Mouse (Mus musculus) intestine, embryonic 15.5 days (tissue): ENCODE measurements around the gene Napsa. TPM values are rescaled to one million over a fixed set of nuclear protein-coding genes. Genes with fewer than 3 reads are reported as not detected.

Source experiments
- ATAC-seq: fragments of 200-750 bp; cut with Nextera tagmentation; 2 replicates; pipeline ENCODE4 v1.8.0; 2017; ENCODE audit warnings: moderate TSS enrichment, moderate library complexity
- H3K27ac ChIP-seq: fragments of 300-500 bp; sonication (generic); 2 replicates; pipeline ENCODE4 v1.5.1; 2015; ENCODE audit warnings: mild to moderate bottlenecking, inconsistent platforms
- H3K27me3 ChIP-seq: fragments of 300-500 bp; sonication (generic); replicated peaks from 2 replicates; pipeline ENCODE4 v1.6.1; 2015; ENCODE audit warnings: inconsistent platforms
- H3K36me3 ChIP-seq: fragments of 300-500 bp; sonication (generic); 2 replicates; pipeline ENCODE4 v1.6.1; 2015; ENCODE audit warnings: inconsistent platforms
- H3K4me1 ChIP-seq: fragments of 300-500 bp; sonication (generic); replicated peaks from 2 replicates; pipeline ENCODE4 v1.6.1; 2015; ENCODE audit warnings: inconsistent platforms
- H3K4me2 ChIP-seq: fragments of 300-500 bp; sonication (generic); replicated peaks from 2 replicates; pipeline ENCODE4 v1.6.1; 2015; ENCODE audit warnings: mild to moderate bottlenecking, inconsistent platforms
- H3K4me3 ChIP-seq: fragments of 300-500 bp; sonication (generic); replicated peaks from 2 replicates; pipeline ENCODE4 v1.5.1; 2015; ENCODE audit warnings: inconsistent platforms
- H3K9ac ChIP-seq: fragments of 300-500 bp; sonication (generic); 2 replicates; pipeline ENCODE4 v1.6.1; 2015; ENCODE audit warnings: inconsistent platforms
- H3K9me3 ChIP-seq: fragments of 300-500 bp; sonication (generic); 2 replicates; pipeline ENCODE4 v1.6.1; 2016; ENCODE audit warnings: inconsistent platforms
- WGBS: fragments of 180-500 bp; shearing (Covaris S2); methylation state at CpG from one replicate; pipeline ENCODE4 v1.1.7; 2015; 5-methylcytosine and 5-hydroxymethylcytosine counted together
- polyA plus RNA-seq: library from polyadenylated mRNA; unstranded; fragments of >200 nt; fragmentation: Nextera tagmentation; extraction: Ambion mirVana; gene quantifications from 2 replicates; pipeline ENCODE4 v1.2.1, GENCODE M21; 2015

The Napsa gene
- polyA plus RNA-seq, 1 experiment from 2014 or later = 3.6 TPM

DNA sequence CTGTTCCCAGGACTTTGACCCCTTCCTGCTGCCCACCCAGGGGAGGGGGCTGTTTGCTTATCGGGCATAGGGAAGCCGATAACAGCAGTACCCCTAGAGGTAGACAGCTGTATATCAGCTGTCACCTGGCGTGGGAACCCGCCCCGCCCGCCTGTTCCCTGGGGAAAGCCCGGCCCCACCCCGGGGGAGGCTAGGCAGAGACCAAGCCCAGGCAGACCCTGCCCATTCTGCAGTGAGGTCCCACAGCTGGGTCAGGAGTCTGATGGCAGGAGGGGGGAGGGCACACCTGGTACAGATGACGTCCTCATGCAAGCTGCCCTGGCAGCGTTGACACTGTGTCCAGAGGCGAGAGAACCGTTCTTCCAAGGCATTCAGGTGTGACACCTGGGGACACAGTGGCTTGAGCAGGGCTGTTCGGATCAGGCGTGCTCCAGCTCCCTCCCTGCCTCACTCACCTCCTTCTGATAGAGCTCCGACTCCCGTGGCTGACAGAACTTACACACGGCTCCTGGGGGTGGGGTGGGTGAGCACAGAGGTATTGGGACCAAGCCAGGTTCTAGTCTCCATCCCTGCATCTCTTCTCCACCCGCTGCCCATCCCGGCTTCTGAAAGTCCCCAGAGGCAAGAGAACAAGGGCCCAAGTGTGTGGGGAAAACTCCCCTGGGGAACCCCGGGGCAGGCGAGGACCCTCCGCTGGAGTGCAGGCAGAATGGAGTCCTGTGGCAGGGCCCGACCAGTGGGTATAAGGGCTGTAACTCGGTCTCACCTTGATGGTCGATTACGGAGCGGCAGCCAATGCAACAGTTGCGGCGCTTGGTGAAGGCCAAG, 39.0 kb upstream of the Napsa start:
- ATAC-seq = peak; percentile 44

DNA sequence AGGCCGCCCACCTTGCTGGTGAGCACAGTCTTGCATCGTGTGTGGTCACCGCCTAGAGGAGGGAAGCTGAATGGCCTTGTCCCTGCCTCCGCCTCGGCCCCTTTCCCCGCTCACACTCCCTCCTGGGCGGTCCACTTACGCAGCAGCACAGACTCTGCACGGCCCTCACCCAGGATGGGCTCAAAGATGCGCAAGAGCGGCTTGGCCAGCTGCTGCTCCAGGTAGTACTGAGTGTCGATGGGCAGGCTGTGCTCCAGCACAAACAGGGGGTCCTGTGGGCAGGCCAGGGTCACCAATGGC, 38.5 kb upstream of the Napsa start:
- 76% methylated on average over 12 of the region's 12 CpGs for WGBS
- H3K9me3 ChIP-seq = no peaks in the 10 kb centered on the region
- H3K4me1 ChIP-seq = no peaks in the 10 kb centered on the region
- no peak overlapping the region for H3K4me2 ChIP-seq
- H3K4me3 ChIP-seq = no peak overlapping the region
- H3K27ac ChIP-seq = no peak overlapping the region
- no peak for ATAC-seq
- H3K9ac ChIP-seq = no peak overlapping the region
- peaks cover 40% of the 10 kb centered on the region for H3K36me3 ChIP-seq
- no peaks in the 10 kb centered on the region; the same call in 1 of the 2 replicates for H3K27me3 ChIP-seq

More for the DNA sequence above, 39.0 kb upstream of the Napsa start:
- H3K27me3 ChIP-seq = no peaks in the 10 kb centered on the region; the same call in 1 of the 2 replicates
- H3K4me1 ChIP-seq = no peaks in the 10 kb centered on the region; the same call in 1 of the 2 replicates
- H3K9ac ChIP-seq = no peak overlapping the region
- H3K4me2 ChIP-seq = no peak overlapping the region
- 72% methylated on average over 29 of the region's 29 CpGs for WGBS
- no peak overlapping the region for H3K4me3 ChIP-seq
- H3K27ac ChIP-seq = no peak overlapping the region
- peaks cover 36% of the 10 kb centered on the region for H3K36me3 ChIP-seq
- no peaks in the 10 kb centered on the region for H3K9me3 ChIP-seq

DNA sequence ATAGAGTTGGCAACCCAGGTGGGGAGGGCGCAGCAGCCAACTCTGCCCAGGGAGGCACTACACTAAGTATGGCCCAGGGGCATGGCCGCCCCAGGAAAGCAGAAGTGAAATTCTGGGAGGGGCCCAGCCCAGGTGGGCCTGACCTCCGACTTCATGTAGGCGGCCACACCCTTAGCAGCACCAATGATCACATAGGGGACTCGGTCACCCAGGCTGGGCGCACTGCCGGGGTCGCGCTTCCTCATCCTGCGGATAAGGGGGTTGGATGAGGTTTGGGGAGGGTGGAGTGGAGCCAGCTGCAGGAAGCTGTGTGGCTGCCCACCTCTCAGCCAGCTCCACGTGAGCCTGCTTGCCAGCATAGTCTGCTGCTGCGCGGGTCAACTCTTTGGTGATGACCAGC, 37.9 kb upstream of the Napsa start:
- WGBS = 88% methylated on average over 13 of the region's 13 CpGs
- Histone ChIP-seq H3K9ac (no peak overlapping the region), H3K27me3 (no peaks in the 10 kb centered on the region; the same call in 1 of the 2 replicates), H3K9me3 (no peaks in the 10 kb centered on the region), H3K36me3 (peaks cover 42% of the 10 kb centered on the region), H3K4me3 (no peak overlapping the region), H3K4me1 (no peaks in the 10 kb centered on the region), H3K4me2 (no peak overlapping the region), H3K27ac (no peak overlapping the region)
- no peak for ATAC-seq

DNA sequence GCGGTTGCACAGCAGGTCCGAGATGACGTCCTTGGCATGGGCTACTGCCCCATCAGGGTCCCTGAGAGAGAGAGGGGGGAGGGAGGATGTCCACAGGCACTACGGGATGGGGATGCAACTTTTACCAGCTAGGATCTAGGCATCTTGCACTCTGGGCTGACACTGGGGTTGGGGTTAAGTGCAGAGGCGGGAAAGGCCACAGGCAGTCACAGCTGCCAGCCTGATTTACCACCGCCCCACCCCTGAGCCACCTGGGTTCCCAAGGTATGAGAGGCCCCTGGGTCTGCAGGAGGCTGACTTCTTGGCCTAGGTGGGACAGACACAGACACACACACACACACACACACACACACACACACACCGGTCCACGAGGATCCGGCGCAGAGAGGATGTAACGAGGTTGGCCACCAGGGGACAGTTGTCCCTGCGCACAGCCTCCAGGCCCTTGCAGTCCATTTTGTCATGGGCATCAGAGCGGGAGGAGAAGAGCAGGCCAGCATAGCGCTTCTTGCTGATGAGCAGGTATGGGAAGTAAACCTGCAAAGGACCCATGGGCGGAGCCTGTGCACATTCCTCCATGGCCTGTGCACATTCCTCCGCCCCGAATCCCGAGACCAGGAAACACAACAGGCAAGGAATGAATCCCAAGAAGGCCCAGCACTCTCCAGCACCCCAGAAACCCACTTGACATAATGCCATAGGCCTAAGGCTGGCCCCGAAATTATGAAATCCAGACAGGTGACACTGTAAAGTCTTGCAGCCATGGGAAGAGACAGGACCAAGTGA, 37.3 kb upstream of the Napsa start:
- Histone ChIP-seq H3K4me2 (no peak overlapping the region), H3K4me3 (no peak overlapping the region), H3K9ac (no peak overlapping the region), H3K36me3 (peaks cover 44% of the 10 kb centered on the region), H3K4me1 (no peaks in the 10 kb centered on the region), H3K9me3 (no peaks in the 10 kb centered on the region), H3K27me3 (no peaks in the 10 kb centered on the region), H3K27ac (no peak overlapping the region)
- WGBS = 86% methylated on average over 19 of the region's 19 CpGs
- ATAC-seq = no peak

DNA sequence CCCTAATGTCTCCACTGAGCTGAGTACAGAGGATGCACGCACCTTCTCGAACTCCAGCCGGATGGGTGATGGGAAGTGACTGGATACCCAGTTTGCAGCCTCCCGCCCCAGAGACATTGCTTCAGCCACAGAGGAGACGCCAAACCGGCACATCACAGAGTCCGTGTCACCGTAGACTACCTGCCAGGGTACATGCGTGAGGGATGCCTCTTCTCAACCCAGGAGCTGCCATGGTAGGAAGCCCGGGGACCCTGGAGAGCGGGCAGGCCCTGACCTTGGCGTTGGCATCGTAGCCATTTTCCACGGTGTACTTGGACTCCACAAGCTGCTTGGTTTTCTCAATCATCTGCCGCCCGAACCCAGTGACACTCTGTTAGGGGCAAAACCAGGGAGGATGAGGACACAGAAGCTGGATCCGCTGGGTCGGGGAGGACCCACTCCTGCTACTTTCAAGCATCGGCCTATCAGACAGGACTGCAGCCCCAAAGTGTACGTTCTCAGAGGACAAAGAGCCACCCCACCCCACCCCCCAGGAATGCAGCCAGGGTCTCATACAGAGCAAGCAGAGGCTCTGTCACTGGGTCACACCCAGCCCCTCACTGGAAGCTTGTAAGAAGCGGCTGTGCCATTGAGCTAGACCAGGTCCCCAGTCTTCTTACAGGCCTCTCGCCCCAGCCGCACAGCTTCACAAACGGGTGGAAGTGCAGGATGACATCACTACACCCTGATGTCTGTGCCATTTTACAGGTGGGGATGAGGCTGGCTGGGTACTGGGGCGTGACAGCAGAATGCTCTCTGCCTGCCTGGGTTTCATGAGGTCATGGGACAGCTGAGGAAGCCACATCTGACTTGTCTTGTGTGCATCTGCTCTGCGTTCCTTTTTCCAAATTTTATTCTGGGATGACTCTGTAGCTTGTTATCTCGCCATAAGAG, 36.3 kb upstream of the Napsa start:
- no peak for ATAC-seq
- Histone ChIP-seq H3K9ac (no peak overlapping the region), H3K4me1 (no peaks in the 10 kb centered on the region), H3K4me3 (no peak overlapping the region), H3K27me3 (no peaks in the 10 kb centered on the region), H3K36me3 (peaks cover 54% of the 10 kb centered on the region), H3K9me3 (no peaks in the 10 kb centered on the region), H3K4me2 (no peak overlapping the region), H3K27ac (no peak overlapping the region)
- 92% methylated on average over 27 of the region's 27 CpGs for WGBS

DNA sequence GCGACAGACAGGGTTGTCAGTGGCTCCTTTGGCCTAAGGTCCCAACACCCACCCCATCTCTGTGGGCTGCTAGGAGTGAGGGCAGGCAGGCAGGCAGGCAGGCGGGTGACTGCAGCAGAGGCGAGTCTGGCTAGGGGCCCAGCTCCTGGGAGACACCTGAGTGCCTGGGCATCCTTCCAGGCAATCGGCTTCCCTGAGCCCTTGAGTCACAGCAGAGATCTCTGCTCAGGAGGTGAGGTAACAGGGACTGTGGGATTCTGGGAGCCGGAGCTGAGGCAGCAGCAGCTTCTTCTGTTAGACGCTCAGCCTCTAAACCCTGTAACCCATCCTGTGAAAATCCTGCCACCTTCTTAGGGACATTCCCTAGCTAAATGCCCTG, 35.6 kb upstream of the Napsa start:
- no peaks in the 10 kb centered on the region for H3K4me1 ChIP-seq
- no peaks in the 10 kb centered on the region for H3K27me3 ChIP-seq
- H3K9ac ChIP-seq = no peak overlapping the region
- 85% methylated on average over 6 of the region's 6 CpGs for WGBS
- H3K36me3 ChIP-seq = peaks cover 57% of the 10 kb centered on the region
- H3K4me3 ChIP-seq = no peak overlapping the region
- no peak for ATAC-seq
- no peak overlapping the region for H3K4me2 ChIP-seq
- no peaks in the 10 kb centered on the region for H3K9me3 ChIP-seq
- no peak overlapping the region for H3K27ac ChIP-seq

DNA sequence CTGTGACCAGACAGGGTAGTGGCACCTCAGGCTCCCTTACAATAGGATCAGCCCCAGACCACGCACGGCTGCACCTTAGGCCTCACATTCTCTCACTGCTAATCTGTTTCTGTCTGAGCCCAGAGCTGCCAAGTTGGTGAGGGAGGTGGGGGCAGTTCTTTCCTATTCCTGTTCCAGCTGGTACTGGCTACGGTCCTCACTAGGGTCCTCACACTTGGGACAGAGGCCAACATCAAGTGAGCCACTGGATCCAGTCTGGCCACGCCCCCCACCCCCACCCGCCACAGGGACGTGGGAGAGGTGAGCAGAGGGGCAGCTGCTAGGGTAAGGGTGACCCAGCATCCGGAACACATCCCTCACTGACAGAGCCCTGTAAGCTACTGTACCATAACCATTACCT, 35.2 kb upstream of the Napsa start:
- Histone ChIP-seq H3K27me3 (no peaks in the 10 kb centered on the region), H3K36me3 (peaks cover 60% of the 10 kb centered on the region), H3K9ac (no peak overlapping the region), H3K4me3 (no peak overlapping the region), H3K4me2 (no peak overlapping the region), H3K27ac (no peak overlapping the region), H3K9me3 (no peaks in the 10 kb centered on the region), H3K4me1 (no peaks in the 10 kb centered on the region)
- WGBS = 75% methylated on average over 7 of the region's 7 CpGs
- no peak for ATAC-seq

DNA sequence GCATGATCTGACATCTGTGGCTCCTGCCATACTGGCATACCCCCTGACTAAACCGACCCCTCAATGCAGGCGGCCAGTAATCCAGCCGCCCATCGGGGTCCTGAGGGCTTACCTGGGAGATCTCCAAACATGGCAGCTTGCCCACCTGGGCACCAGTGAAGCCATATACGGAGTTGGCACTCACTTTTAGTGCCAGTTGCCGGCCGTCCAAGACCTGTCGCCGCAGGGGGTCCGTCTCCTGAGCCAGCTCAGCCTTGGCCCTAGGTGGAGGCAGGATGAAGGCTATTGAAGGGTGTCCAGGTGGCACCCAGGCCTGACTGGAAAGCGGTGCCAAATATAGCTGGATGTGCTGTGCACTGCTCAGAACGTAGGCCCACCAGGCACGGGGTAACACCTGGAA, 34.7 kb upstream of the Napsa start:
- H3K4me2 ChIP-seq = no peak overlapping the region
- H3K9ac ChIP-seq = no peak overlapping the region
- WGBS = 95% methylated on average over 13 of the region's 13 CpGs
- H3K9me3 ChIP-seq = no peaks in the 10 kb centered on the region
- no peak for ATAC-seq
- H3K27ac ChIP-seq = no peak overlapping the region
- no peaks in the 10 kb centered on the region for H3K4me1 ChIP-seq
- H3K27me3 ChIP-seq = no peaks in the 10 kb centered on the region
- H3K36me3 ChIP-seq = peaks cover 63% of the 10 kb centered on the region
- H3K4me3 ChIP-seq = no peak overlapping the region

DNA sequence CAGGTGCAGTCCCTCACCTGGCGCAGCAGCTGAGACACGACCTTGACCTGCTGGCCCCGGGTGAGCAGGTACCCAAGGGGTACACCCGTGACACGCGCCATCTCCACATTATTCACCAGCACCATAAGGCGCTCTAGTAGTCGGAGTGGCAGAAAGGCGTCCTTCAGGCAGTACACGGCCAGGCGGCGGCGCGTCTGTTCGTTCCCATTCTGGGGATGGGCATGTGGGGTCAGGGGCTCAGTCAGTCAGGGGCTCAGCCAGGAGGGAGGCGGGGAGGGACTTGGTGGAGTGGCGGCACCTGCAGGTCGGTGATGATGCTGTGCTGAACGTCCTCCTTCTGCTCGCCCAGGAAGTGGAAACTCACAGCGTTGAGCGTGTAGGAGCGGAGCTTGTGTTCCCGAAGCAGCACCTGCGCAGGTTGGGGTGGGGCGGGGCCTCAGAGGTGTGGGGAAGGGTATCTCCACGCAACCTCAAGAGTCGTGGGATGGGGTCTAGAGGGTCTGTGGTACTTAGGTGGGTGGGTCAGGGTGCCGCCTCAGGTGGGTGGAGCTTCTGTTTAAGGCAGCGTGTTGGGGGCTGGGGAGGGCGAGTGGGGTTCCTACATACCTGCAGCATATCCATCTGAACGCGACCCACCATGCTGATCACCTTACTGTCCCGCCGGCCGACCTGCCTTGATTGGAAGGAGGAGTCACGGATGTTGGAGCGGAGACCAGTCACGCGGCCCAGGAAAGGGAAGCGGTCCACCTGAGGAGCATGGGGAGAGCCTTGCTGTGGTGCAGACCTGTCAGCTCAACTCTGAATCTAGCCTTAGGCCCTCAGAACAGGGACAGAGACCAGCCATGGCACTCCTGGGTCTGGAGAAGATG, 33.2 kb upstream of the Napsa start:
- H3K36me3 ChIP-seq = peaks cover 58% of the 10 kb centered on the region

DNA sequence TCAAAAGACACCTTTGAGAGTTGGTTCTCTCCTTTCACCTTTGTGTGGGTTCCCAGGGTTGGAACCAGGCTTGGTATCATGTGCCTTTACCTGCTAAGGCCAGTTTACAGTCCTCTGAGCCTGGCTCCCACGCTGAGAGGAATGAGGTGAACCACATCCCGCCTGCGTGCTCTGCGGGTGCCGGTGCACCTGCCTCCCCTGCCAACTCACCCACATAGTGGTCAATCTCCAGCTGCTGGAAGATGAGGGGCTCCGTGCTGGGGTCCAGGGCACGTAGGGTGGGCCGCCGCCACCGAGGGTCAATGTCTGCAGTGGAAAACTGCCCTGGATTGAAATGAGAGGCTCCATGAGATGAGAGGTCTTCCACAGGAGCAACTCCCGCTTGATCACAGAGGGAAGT, 29.6 kb upstream of the Napsa start:
- Histone ChIP-seq H3K9ac (no peak overlapping the region), H3K27ac (no peak overlapping the region), H3K4me1 (peaks cover 5% of the 10 kb centered on the region), H3K27me3 (no peaks in the 10 kb centered on the region), H3K9me3 (no peaks in the 10 kb centered on the region), H3K36me3 (peaks cover 37% of the 10 kb centered on the region), H3K4me3 (no peak overlapping the region), H3K4me2 (no peak overlapping the region)
- ATAC-seq = no peak
- 95% methylated on average over 11 of the region's 11 CpGs for WGBS

More for the DNA sequence above, 33.2 kb upstream of the Napsa start:
- Histone ChIP-seq H3K4me3 (no peak overlapping the region), H3K4me2 (no peak overlapping the region), H3K27ac (no peak overlapping the region), H3K4me1 (no peaks in the 10 kb centered on the region), H3K9ac (no peak overlapping the region), H3K27me3 (no peaks in the 10 kb centered on the region), H3K9me3 (no peaks in the 10 kb centered on the region)
- ATAC-seq = no peak
- 90% methylated on average over 41 of the region's 41 CpGs for WGBS

DNA sequence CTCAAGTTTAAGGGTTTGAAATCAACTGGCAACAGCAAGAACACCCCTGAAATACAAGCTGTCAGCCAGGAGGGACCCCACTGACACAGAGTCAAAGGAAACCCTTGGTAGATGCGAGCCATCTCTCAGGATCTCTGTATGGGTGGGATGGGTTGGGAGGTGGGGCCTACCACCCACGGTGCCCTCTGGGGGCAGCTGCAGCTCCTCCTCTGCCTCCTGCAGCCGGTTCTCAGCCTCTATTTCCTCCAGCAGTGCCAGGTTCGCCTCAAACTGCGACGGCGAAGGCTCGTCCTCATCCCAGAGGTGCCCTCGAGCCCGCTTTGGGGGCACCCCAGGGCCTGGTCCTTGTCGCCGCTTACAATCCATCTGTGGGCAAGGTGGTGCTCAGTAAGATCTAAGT, 29.1 kb upstream of the Napsa start:
- 81% methylated on average over 12 of the region's 12 CpGs for WGBS
- no peak for ATAC-seq
- Histone ChIP-seq H3K27me3 (no peaks in the 10 kb centered on the region), H3K9ac (no peak overlapping the region), H3K4me1 (peaks cover 9% of the 10 kb centered on the region), H3K36me3 (peaks cover 32% of the 10 kb centered on the region), H3K4me3 (no peak overlapping the region), H3K4me2 (no peak overlapping the region), H3K9me3 (no peaks in the 10 kb centered on the region), H3K27ac (no peak overlapping the region)
